Mouse (Mus musculus) G1E (cell line): Measurements from ENCODE around the gene Abl1. TPM values are rescaled to one million over a fixed set of nuclear protein-coding genes. Genes with fewer than 3 reads are reported as not detected.

ENCODE experiments used
- ATAC-seq: 2 replicates; pipeline ENCODE4 v1.8.0; 2016; ENCODE audit warnings: mild to moderate bottlenecking; ENCODE audit not compliant: insufficient number of reproducible peaks, poor library complexity, low FRiP score, severe bottlenecking; ENCODE audit errors: extremely low read depth
- DNase-seq: peaks from one replicate; pipeline ENCODE4 v3.0.0; 2012; ENCODE audit warnings: low spot score
- H3K27me3 ChIP-seq: 2 replicates; pipeline ENCODE4 v1.6.1; 2012; ENCODE audit warnings: mild to moderate bottlenecking, low read length, inconsistent platforms; ENCODE audit not compliant: insufficient read depth
- H3K36me3 ChIP-seq: replicated peaks from 2 replicates; pipeline ENCODE3; 2012; ENCODE audit warnings: mild to moderate bottlenecking, inconsistent platforms
- H3K4me1 ChIP-seq: 2 replicates; pipeline ENCODE4 v1.6.1; 2012; ENCODE audit warnings: low read depth, low read length, inconsistent platforms, mixed read lengths; ENCODE audit not compliant: insufficient read depth
- H3K4me3 ChIP-seq: 2 replicates; pipeline ENCODE4 v1.5.1; 2012; ENCODE audit warnings: low read depth, mild to moderate bottlenecking, inconsistent platforms, low read length, moderate library complexity, mixed read lengths
- H3K9me3 ChIP-seq: replicated peaks from 2 replicates; pipeline ENCODE4 v1.6.1; 2012; ENCODE audit warnings: inconsistent platforms
- CTCF ChIP-seq: IDR thresholded peaks from 2 replicates; pipeline ENCODE4 v1.5.1; 2012; ENCODE audit warnings: low read depth, low read length, inconsistent platforms, mixed read lengths
- GATA1 ChIP-seq: IDR thresholded peaks from 2 replicates; pipeline ENCODE4 v1.6.1; 2012; ENCODE audit warnings: borderline replicate concordance, low read length, inconsistent platforms, mixed read lengths
- GATA2 ChIP-seq: IDR thresholded peaks from 2 replicates; pipeline ENCODE4 v1.6.1; 2012; ENCODE audit warnings: low read depth, low read length, inconsistent platforms, borderline replicate concordance
- POLR2AphosphoS5 ChIP-seq: IDR thresholded peaks from 2 replicates; pipeline ENCODE4 v1.6.1; 2012; ENCODE audit warnings: low read depth, low read length, inconsistent platforms; ENCODE audit not compliant: insufficient replicate concordance
- TAL1 ChIP-seq: conservative IDR thresholded peaks from 2 replicates; pipeline ENCODE4 v1.6.1; 2012; ENCODE audit warnings: low read depth, low read length, inconsistent platforms, mixed read lengths
- polyA plus RNA-seq: library from polyadenylated mRNA; stranded (reverse); fragments of >175 nt; gene quantifications from 2 replicates; pipeline ENCODE4 v1.2.3, GENCODE M21; 2012
- total RNA-seq, 2 experiments: library from RNA; stranded (forward) in 1 of 2; stranded (reverse) in 1 of 2; fragments of 200-1000 nt in 1 of 2; fragments of >200 nt in 1 of 2; fragmentation: Nextera tagmentation in 1 of 2; gene quantifications; 2 replicates each; pipeline ENCODE4 v1.2.3; 2014 to 2017

Abl1 gene
- total and polyA plus RNA-seq, 3 experiments = 22.3 to 66.4 (median 58.4) TPM

DNA sequence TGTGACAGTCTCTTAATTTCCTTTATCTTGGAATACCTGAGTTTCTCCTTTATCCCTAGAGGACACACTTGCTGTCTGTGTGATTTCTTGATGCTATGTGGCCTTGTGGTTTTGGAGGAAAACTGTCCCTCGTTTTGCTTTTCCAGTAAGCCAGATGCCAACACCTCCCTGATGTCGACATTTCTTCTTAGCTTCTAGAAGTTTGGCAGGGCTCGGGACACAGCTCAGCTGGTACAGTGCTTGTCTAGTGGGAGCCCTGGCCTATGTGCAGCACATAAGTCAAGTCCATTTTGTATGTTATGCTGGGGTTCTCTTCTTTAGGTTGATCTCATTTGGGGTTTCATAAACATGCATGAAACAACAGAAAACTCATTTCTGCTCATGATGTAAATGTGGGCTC is 50.9 kb downstream of the Abl1 start:
- TF ChIP-seq CTCF (no peak), TAL1 (no peak), POLR2AphosphoS5 (no peak), GATA1 (no peak), GATA2 (no peak)
- no peaks in the 10 kb centered on the region for H3K9me3 ChIP-seq
- ATAC-seq (no peak), DNase-seq (no peak)
- H3K4me1 ChIP-seq = peaks cover 8% of the 10 kb centered on the region
- H3K4me3 ChIP-seq = no peak overlapping the region
- peaks cover 36% of the 10 kb centered on the region for H3K36me3 ChIP-seq
- H3K27me3 ChIP-seq = no peaks in the 10 kb centered on the region

DNA sequence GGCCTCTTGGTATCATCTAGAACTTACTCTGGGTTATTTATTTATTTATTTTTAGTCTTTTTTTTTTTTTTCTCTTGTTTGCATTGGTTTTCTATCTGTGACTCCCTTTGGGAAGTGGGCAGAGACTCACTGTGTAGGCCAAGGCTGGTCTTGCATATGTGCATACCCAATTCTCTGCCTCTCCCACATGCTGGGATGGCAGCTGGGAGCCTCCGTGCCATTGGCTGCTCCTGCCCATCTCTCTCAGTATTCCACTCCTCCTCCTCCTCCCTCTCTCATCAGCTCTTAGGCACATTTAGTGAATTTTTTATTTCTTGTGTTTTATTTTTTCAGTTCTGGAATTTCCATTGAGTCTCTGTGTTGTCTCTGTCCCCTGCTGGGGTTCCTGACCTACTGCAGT is 53.6 kb downstream of the Abl1 start:
- no peaks in the 10 kb centered on the region for H3K9me3 ChIP-seq
- H3K4me1 ChIP-seq = peaks cover 15% of the 10 kb centered on the region
- peaks cover 30% of the 10 kb centered on the region for H3K36me3 ChIP-seq
- ATAC-seq (no peak), DNase-seq (no peak)
- TF ChIP-seq CTCF (no peak), GATA1 (no peak), POLR2AphosphoS5 (no peak), TAL1 (no peak), GATA2 (no peak)
- H3K4me3 ChIP-seq = no peak overlapping the region
- no peaks in the 10 kb centered on the region for H3K27me3 ChIP-seq

GRCm38 (mm10) chr2:31742134-31742533 is 54.0 kb downstream of the Abl1 start:
- Histone ChIP-seq H3K9me3 (no peaks in the 10 kb centered on the region), H3K27me3 (no peaks in the 10 kb centered on the region), H3K4me1 (peaks cover 19% of the 10 kb centered on the region), H3K36me3 (peaks cover 30% of the 10 kb centered on the region), H3K4me3 (no peak overlapping the region)
- TF ChIP-seq CTCF (no peak), TAL1 (no peak), POLR2AphosphoS5 (no peak), GATA2 (no peak), GATA1 (no peak)
- ATAC-seq (no peak), DNase-seq (no peak)

- no peak for ATAC-seq
- no peak for DNase-seq
- Histone ChIP-seq H3K27me3 (no peaks in the 10 kb centered on the region), H3K4me3 (no peak overlapping the region), H3K9me3 (no peaks in the 10 kb centered on the region), H3K4me1 (peaks cover 27% of the 10 kb centered on the region), H3K36me3 (peaks cover 28% of the 10 kb centered on the region)
- TF ChIP-seq GATA1 (no peak), CTCF (no peak), POLR2AphosphoS5 (no peak), TAL1 (no peak), GATA2 (no peak)
These were observed 57.6 kb downstream of the Abl1 start for GRCm38 (mm10) chr2:31745741-31746243.

- Histone ChIP-seq H3K9me3 (no peaks in the 10 kb centered on the region), H3K4me3 (no peak overlapping the region), H3K36me3 (peaks cover 31% of the 10 kb centered on the region), H3K4me1 (peaks cover 27% of the 10 kb centered on the region), H3K27me3 (no peaks in the 10 kb centered on the region)
- no peak for DNase-seq
- TF ChIP-seq GATA2 (no peak), TAL1 (no peak), CTCF (no peak), GATA1 (no peak)
- no peak for ATAC-seq
These were observed 58.7 kb downstream of the Abl1 start for GRCm38 (mm10) chr2:31746835-31747234.

DNA sequence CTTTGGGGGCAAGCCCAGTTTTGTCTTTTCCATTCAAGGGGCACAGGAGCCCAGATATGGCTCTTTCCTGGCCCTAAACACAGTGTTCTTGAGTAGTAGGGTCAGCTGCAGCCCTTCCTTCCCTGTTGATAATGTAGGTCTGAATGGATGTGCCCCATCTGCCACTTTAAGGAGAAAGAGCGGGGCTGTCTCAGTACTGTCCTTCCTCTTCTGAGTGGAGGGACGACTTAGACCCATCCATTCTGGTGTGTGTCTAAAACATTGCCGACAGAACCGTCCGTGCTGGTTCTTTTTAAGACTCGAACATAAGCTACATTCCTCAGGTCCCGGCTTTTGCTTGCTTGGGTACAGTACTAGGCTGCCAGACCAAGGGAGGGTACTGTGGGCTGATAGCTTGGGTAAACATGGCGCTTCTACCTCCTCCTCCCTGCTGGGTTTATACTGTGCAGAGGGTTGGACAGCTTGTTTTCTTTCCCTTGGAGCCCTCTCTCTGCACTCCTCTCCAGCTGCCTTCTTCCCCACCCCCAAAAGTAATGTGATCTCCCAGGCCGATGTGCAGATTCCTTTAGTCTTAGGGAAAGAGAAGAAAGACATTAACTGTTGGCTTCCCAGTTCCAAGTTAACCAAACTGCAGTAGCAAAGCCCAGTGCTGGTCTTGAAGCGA is 61.0 kb downstream of the Abl1 start:
- H3K36me3 ChIP-seq = peaks cover 19% of the 10 kb centered on the region
- H3K27me3 ChIP-seq = no peaks in the 10 kb centered on the region
- TF ChIP-seq GATA2 (no peak), POLR2AphosphoS5 (no peak), TAL1 (no peak), GATA1 (no peak), CTCF (no peak)
- no peak for ATAC-seq
- H3K4me3 ChIP-seq = no peak overlapping the region
- H3K9me3 ChIP-seq = no peaks in the 10 kb centered on the region
- no peak for DNase-seq
- H3K4me1 ChIP-seq = peaks cover 18% of the 10 kb centered on the region
